Mouse (Mus musculus) testis, adult 2 months (tissue): Measurements from ENCODE around the gene Rab37. TPM values are rescaled to one million over a fixed set of nuclear protein-coding genes. Genes with fewer than 3 reads are reported as not detected.

Source experiments
- H3K27ac ChIP-seq: fragments of 200-500 bp; 2 replicates; pipeline ENCODE4 v1.5.1; 2012; ENCODE audit warnings: low read depth, low read length; ENCODE audit not compliant: control insufficient read depth, insufficient read depth
- H3K27me3 ChIP-seq: fragments of 200-500 bp; 2 replicates; pipeline ENCODE4 v1.6.1; 2012; ENCODE audit warnings: mild to moderate bottlenecking, low read length, moderate library complexity; ENCODE audit not compliant: control insufficient read depth, insufficient read depth
- H3K36me3 ChIP-seq: fragments of 200-500 bp; 2 replicates; pipeline ENCODE4 v1.6.1; 2012; ENCODE audit warnings: mild to moderate bottlenecking, low read length; ENCODE audit not compliant: control insufficient read depth, insufficient read depth
- H3K4me1 ChIP-seq: fragments of 200-500 bp; 2 replicates; pipeline ENCODE4 v1.6.1; 2012; ENCODE audit warnings: low read length; ENCODE audit not compliant: control insufficient read depth, insufficient read depth
- H3K4me3 ChIP-seq: fragments of 200-500 bp; 2 replicates; pipeline ENCODE4 v1.5.1; 2012; ENCODE audit warnings: low read depth, mild to moderate bottlenecking, low read length, moderate library complexity, mixed read lengths; ENCODE audit not compliant: control insufficient read depth
- CTCF ChIP-seq: fragments of 200-500 bp; IDR thresholded peaks from 2 replicates; pipeline ENCODE4 v1.5.1; 2012; ENCODE audit warnings: low read depth, mild to moderate bottlenecking, inconsistent platforms, low read length, moderate library complexity; ENCODE audit not compliant: control insufficient read depth, insufficient read depth, insufficient replicate concordance
- POLR2A ChIP-seq: fragments of 200-500 bp; IDR thresholded peaks from 2 replicates; pipeline ENCODE4 v1.6.1; 2012; ENCODE audit warnings: low read depth, mild to moderate bottlenecking, inconsistent platforms, low read length, moderate library complexity; ENCODE audit not compliant: control insufficient read depth
- polyA plus RNA-seq: library from polyadenylated mRNA; depleted of rRNA; stranded (reverse); fragments of >200 nt; gene quantifications from 2 replicates; pipeline ENCODE4 v1.2.3, GENCODE M21; 2012

Rab37 gene
- polyA plus RNA-seq, 1 experiment = not detected

- no peak overlapping the region for H3K27ac ChIP-seq
- H3K4me3 ChIP-seq = no peak overlapping the region
- H3K4me1 ChIP-seq = peaks cover 2% of the 10 kb centered on the region; the same call in 1 of the 2 replicates
- H3K36me3 ChIP-seq = no peaks in the 10 kb centered on the region; the same call in none of the 2 replicates
- TF ChIP-seq CTCF (no peak), POLR2A (no peak)
- no peaks in the 10 kb centered on the region for H3K27me3 ChIP-seq
Measured at GRCm38 (mm10) chr11:115179881-115180280, 88.7 kb downstream of the Rab37 start.

DNA sequence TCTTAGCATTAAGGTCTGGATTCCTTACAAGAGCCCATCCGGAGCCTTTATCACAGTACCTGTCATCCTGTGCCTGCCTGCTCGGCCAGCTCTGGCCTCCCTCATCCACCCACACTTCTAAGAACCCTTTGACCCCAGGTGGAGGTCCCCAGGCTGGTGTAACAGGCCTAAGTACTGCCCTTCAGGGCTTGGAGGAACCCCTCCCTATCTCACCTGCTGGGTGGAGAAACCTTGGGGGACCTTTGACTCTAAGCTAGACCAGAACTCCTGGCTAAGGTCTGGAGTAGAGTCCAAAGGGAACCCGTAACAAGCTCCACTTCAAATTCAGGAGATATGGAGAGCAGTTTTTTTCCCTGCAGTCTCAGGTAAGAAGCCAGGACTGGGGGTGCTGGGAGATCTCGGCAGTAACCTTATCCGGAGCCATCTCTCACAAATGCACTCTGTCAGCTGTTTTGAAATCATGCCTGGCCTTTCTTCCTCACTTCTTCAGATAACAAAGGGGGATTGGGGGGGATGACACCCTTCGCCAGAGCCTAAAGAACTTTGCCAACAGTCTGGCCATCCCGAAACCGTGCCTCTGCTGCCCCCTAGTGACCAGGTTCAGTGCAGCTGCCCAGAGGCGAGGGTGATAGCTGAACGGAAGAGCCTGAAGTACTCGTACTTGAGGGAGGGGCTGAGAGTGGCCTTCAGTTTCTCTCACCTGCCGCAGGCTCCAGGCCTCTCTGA lies 90.8 kb downstream of the Rab37 start:
- Histone ChIP-seq H3K4me1 (peaks cover 2% of the 10 kb centered on the region), H3K36me3 (no peaks in the 10 kb centered on the region; the same call in none of the 2 replicates), H3K27ac (no peak overlapping the region), H3K4me3 (no peak overlapping the region), H3K27me3 (no peaks in the 10 kb centered on the region)
- TF ChIP-seq CTCF (peak; percentile 83; the same call in 1 of the 2 replicates), POLR2A (no peak)

- TF ChIP-seq CTCF (no peak), POLR2A (no peak)
- no peak overlapping the region for H3K27ac ChIP-seq
- H3K27me3 ChIP-seq = no peaks in the 10 kb centered on the region
- no peaks in the 10 kb centered on the region; the same call in none of the 2 replicates for H3K36me3 ChIP-seq
- H3K4me3 ChIP-seq = no peak overlapping the region
- peaks cover 7% of the 10 kb centered on the region for H3K4me1 ChIP-seq
Measured at GRCm38 (mm10) chr11:115184973-115185372, 93.7 kb downstream of the Rab37 start.

GRCm38 (mm10) chr11:115187224-115187639 lies 96.0 kb downstream of the Rab37 start, which contains the start of gene Tmem104:
Tmem104 (plus strand) TSS chr11:115187487.
- no peaks in the 10 kb centered on the region for H3K27me3 ChIP-seq
- peaks cover 7% of the 10 kb centered on the region for H3K4me1 ChIP-seq
- H3K4me3 ChIP-seq = peak within 1 kb of the TSS; percentile 93
- H3K36me3 ChIP-seq = no peaks in the 10 kb centered on the region; the same call in none of the 2 replicates
- TF ChIP-seq POLR2A (peak; percentile 73), CTCF (no peak)
- H3K27ac ChIP-seq = peak within 1 kb of the TSS; percentile 68

GRCm38 (mm10) chr11:115187693-115188092 lies 96.5 kb downstream of the Rab37 start, which contains the start of gene Nat9:
Nat9 (minus strand) TSS chr11:115187859.
- Histone ChIP-seq H3K4me1 (peaks cover 7% of the 10 kb centered on the region), H3K27ac (peak within 1 kb of the TSS; percentile 68), H3K4me3 (peak within 1 kb of the TSS; percentile 93), H3K27me3 (no peaks in the 10 kb centered on the region), H3K36me3 (no peaks in the 10 kb centered on the region; the same call in none of the 2 replicates)
- TF ChIP-seq POLR2A (no peak), CTCF (no peak)

DNA sequence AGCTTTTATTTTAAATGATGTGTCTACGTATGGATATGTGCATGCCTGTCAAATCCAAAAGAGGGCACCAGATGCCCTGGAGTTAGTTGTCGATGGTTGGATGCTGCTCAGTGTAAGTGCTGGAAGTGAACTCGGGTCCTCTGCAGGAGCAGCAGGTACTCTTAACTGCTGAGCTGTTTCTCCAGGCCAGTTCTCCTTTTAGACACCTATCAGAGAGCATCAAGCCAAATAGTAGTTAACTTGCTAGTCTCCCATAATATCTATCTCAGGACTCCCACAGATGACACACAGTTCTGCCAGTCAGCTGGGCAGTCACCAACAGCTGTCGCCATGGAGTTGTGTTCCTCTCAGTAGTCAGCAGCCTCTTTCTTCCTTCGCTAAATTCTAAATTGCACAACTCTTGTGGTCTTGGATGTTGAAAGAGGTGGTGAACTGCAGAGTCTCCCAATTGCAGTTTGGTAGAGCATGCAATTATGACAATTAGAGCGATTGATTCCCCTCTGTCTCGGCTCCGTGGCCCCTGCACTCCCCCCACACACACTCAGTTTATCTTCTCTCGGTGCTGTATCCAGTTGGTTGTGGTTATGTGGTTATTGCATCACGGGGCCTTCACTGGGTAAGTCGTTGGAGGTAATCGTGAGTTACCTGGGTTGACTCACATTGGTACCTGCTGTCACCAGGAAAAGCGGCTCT lies 97.5 kb downstream of the Rab37 start:
- peaks cover 7% of the 10 kb centered on the region for H3K4me1 ChIP-seq
- no peak overlapping the region for H3K27ac ChIP-seq
- H3K36me3 ChIP-seq = no peaks in the 10 kb centered on the region; the same call in 1 of the 2 replicates
- peak overlapping the region; percentile 17; the same call in 1 of the 2 replicates for H3K4me3 ChIP-seq
- TF ChIP-seq POLR2A (no peak), CTCF (no peak)
- H3K27me3 ChIP-seq = no peaks in the 10 kb centered on the region

DNA sequence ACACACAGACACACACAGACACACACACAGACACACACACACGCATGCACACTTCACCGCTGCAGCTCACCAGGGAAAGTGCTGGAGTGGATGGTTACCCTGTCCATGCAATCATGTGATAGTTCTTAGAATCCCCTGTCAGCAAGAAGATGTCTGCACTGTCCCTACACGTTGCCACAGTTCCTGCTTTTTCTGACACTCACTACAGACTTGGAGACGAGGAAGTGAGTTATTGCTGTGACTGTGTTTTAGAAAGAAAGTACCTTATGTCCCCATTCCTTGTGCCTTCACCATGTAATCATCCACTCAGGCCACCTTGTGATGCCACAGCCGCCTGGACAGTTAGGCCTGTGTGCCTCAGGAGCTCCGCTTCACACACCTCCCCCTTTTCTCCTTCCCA lies 98.1 kb downstream of the Rab37 start:
- peaks cover 7% of the 10 kb centered on the region for H3K4me1 ChIP-seq
- H3K27me3 ChIP-seq = no peaks in the 10 kb centered on the region
- peak overlapping the region; percentile 5; the same call in 1 of the 2 replicates for H3K4me3 ChIP-seq
- H3K27ac ChIP-seq = no peak overlapping the region
- TF ChIP-seq POLR2A (no peak), CTCF (no peak)
- no peaks in the 10 kb centered on the region for H3K36me3 ChIP-seq
